Mouse (Mus musculus) lung, postnatal 14 days (tissue): ENCODE measurements at regions not wholly inside any gene's neighbourhood (a gene's known extent, or its start where the extent isn't known, plus 50 kb on each side); places are given as distances from the start of the nearest gene placed in this dataset.
"Not testable (repeated sequence)": the region's sequence is repeated elsewhere in the genome, so short reads cannot be mapped to it uniquely, and the experiment has no call there.

Experiments
- DNase-seq: peaks from one replicate; pipeline ENCODE4 v3.0.0; 2021

- peak; percentile 2 for DNase-seq
Observed at GRCm38 (mm10) chr17:69563165-69563564, 124.0 kb downstream of the Akain1 start.

DNA sequence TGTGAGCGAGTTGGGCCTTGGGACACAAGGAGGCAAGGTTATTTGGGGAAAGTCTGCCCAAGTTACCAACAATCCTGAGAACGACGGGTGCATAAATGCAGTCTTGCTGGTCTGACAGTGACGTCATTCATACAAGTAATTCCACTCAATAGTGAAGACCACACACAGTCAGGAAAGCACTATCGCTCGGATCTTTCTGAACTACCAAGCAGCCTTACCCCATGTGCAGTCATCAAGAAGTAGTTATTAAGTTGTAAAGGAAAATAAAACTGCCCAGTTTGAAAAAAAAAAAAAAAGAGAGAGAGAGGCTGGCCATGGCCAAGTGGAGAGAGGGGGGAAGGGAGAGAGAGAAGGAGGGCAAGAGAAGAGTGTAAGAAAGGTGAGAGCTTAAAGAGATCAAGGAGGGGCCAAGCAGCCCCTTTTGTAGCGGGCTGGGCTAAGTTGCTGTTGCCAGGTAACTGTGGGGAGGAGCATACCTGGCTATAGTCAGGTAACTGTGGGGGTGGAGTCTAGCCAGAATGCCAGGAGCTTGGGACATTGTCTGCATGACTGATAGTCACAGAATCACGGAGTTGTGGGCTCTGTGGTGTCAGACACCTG is 132.0 kb downstream of the Akain1 start:
- DNase-seq: not testable (repeated sequence)

GRCm38 (mm10) chr17:69590553-69590952 is 151.4 kb downstream of the Akain1 start:
- DNase-seq: no peak

GRCm38 (mm10) chr17:69597773-69598295 is 158.7 kb downstream of the Akain1 start:
- DNase-seq: no peak

- no peak for DNase-seq
Observed at GRCm38 (mm10) chr17:69598461-69598860, 159.3 kb downstream of the Akain1 start.

GRCm38 (mm10) chr17:69603596-69603995 is 164.5 kb downstream of the Akain1 start:
- DNase-seq: no peak

- DNase-seq: no peak
Observed at GRCm38 (mm10) chr17:69604698-69605097, 165.6 kb downstream of the Akain1 start.

- DNase-seq: no peak
Observed at GRCm38 (mm10) chr17:69605458-69605857, 166.3 kb downstream of the Akain1 start.

DNA sequence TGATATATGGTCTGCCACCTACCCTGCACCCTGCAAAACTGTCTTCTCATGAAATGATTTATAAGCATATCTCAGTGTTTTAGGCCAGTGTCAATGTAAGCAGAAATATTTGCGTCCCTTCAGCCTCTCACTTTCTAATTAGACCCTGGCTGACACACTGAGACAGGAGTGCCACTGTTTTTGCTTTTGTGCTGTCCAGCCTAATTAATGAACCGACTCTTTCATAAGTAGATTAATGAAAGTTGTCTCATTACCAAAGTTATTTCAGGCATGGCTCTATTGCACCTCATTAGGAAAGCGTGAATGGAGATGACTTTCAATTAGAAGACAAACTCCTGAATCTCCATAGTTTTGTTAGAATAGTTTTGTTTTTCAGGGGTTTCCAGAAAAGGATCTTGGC is 192.3 kb downstream of the Akain1 start:
- no peak for DNase-seq

DNA sequence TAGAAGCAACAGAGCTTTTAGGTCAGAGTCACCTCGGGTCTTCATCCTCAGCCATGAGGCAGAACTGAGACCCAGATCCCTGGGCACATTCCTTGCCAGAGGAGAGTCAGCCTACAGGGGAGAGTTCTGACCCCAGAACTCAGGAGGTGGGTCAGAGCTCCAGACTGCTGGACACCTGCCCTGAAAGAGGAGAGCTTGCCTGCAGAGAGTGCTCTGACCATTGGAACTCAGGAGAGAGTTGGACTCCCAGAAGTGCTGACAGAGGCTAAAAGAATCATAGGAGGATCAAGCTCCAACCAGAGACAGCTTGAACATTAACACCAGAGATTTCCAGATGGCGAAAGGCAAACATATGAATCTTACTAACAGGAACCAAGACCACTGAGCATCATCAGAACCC is 211.4 kb downstream of the Akain1 start:
- not testable (repeated sequence) for DNase-seq

DNA sequence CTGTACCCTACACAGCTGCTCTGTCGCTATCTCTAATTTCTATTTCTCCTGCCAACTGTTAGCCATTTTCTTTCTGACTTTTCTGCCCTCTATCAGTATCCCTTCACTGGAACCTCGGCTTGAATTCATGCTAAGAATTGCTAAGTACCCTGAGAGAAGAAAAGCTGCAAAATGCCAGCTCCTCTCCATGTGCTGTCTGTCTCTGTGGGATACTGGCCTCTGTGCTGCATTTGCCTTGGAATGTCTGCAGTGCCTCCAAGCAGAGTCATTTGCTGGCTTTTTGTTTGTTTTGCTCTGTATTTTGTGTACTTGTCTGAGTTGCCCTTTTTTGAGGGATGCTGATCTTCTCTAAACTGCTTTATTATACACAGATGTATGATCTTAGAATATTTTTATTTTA is 215.5 kb downstream of the Akain1 start:
- DNase-seq: no peak

- no peak for DNase-seq
Observed at GRCm38 (mm10) chr17:69672530-69672929, 233.4 kb downstream of the Akain1 start.

- no peak for DNase-seq
Observed at GRCm38 (mm10) chr17:69683091-69683490, 244.0 kb downstream of the Akain1 start.

DNA sequence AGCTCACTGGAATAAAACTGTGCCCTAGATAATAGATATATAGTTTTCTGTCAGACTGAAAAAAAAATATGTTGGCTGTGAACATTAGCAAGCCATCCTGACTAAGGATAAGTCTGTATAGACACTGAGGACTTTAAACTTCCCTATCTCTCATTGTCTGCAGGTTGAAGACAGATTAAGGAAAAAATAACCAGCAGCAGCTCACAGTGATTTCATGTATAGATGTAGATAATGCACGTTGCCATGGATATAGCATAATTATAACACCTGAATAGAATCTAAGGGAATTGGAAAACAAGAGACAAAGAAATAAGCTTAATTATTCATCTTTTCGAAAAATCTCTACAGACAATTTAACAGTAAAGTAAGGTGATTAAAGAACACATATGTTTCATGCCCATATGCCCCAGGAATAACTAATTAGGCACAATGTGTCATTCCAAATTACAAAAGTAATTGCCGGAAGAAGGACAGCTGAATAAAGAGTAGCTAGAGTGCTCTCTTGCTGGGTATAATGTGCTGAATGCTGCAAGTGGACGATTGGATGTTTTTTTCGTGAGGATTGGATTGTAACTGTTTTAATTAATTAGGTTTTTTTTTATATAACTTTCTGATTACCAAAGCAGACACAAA is 246.6 kb downstream of the Akain1 start:
- DNase-seq: no peak

- DNase-seq: no peak
Observed at GRCm38 (mm10) chr17:69686383-69686782, 247.3 kb downstream of the Akain1 start.

GRCm38 (mm10) chr17:69695341-69695740 is 256.2 kb downstream of the Akain1 start:
- DNase-seq: no peak

DNA sequence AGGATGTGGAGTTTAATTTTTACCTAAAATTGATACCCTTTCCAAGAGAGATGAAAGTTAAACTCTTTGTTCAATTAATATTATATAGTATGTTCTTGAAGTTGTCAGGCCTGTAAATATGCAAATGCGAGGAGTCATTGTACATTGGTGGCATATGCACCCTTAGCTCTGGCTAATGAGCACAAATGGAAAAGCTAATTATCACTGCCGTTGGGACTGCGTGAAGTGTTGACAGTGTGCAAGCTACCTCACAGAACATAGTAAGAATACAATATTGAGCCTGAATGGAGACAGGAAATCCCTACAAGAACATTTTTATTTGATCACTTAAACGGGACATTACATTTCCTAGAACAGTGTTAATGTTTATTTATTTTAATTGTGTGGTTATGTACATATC is 241.5 kb upstream of the Dlgap1 start:
- DNase-seq: no peak

GRCm38 (mm10) chr17:69732981-69733380 is 235.9 kb upstream of the Dlgap1 start:
- DNase-seq: no peak

DNA sequence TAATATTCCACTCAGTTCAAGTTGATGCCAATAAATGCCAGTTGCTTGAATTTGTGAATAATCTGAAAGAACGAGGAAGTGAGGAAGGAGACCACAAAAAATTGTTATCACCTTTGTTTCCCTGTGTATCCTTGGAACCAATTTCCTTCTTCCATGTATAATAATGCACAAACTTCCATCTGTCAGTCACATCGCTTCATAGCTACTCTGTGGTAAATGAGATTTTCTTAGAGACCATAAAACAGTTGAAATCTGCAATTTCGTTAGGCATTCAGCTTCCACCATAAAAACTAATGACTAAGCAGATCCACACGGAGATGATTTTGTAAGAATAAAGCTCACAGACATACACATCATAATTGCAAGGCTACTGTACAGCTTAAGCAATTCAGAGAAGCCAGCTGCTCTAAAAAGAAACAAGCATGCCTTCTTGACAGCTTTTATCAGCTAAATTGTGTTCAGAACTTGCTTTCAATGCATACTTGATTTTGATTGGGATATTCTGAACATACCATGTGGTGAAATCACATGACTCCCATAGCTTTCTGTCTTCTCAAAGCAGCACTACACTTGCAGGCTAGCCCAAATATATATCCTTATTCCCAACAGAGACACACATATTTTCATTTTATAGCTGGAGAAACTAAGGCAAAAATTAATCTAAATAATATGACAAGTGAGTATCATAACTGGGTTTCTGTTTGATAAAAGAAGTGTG is 232.3 kb upstream of the Dlgap1 start:
- no peak for DNase-seq

- no peak for DNase-seq
Observed at GRCm38 (mm10) chr17:69769002-69769421, 199.9 kb upstream of the Dlgap1 start.

- no peak for DNase-seq
Observed at GRCm38 (mm10) chr17:69770046-69770445, 198.8 kb upstream of the Dlgap1 start.

GRCm38 (mm10) chr17:69781201-69781600 is 187.7 kb upstream of the Dlgap1 start:
- DNase-seq: no peak

- no peak for DNase-seq
Observed at GRCm38 (mm10) chr17:69786985-69787384, 181.9 kb upstream of the Dlgap1 start.

- DNase-seq: no peak
Observed at GRCm38 (mm10) chr17:69821473-69821872, 147.4 kb upstream of the Dlgap1 start.
